12 mouse cellular contexts compared by ENCODE assay signal in genomic region chr3:52062389-52063260, GRCm38 (mm10). TPM values are rescaled to one million over a fixed set of nuclear protein-coding genes. Genes with fewer than 3 reads are reported as not detected.
A peak's percentile ranks its signal among the peaks of the same experiment; 100 is the strongest.
DNase-seq lines count a peak whose midpoint lies in the region; ATAC-seq and TF ChIP-seq lines count a peak whose summit lies in the region.
"Had no signal": no experiment of that assay in that cellular context is flagged by ENCODE, and none has a peak within 500 bp of the region (broad histone marks: within the 10 kb centered on the region; RNA-seq: fewer than 3 reads in every experiment).

No protein-coding gene starts in this region.

- peak; percentile 41 for ATAC-seq in kidney, embryonic 15.5 days (replicated peaks; ENCODE audit: low FRiP score)
- 0 out of 2 replicates have a peak, but pooled peaks have one; percentile 24 for ATAC-seq in forebrain, embryonic 15.5 days (replicated peaks)
- peak; percentile 74 for ATAC-seq in intestine, postnatal 0 days
- ATAC-seq in stomach, embryonic 15.5 days (ENCODE audit: insufficient read depth, low FRiP score, low read depth) = 0 out of 2 replicates have a peak, but pooled peaks have one; percentile 40
- no peak for ATAC-seq in cerebellum, adult (ENCODE audit: insufficient number of reproducible peaks, low FRiP score, low TSS enrichment)
- ATAC-seq: CD4-positive, CD25-positive, alpha-beta regulatory T cell, adult 4 months had no signal

- H3K4me3 ChIP-seq in kidney, embryonic 15.5 days (replicated peaks) = no peak overlapping the region
- no peak overlapping the region for H3K4me3 ChIP-seq in forebrain, embryonic 15.5 days
- H3K4me3 ChIP-seq in intestine, postnatal 0 days (ENCODE audit: low read depth, low read length) = no peak overlapping the region
- H3K4me3 ChIP-seq in stomach, embryonic 15.5 days (replicated peaks) = no peak overlapping the region
- H3K4me3 ChIP-seq: heart, embryonic 12.5 days; liver, embryonic 13.5 days had no signal

- H3K36me3 ChIP-seq in kidney, embryonic 15.5 days = no peaks in the 10 kb centered on the region
- H3K36me3 ChIP-seq in forebrain, embryonic 15.5 days = no peaks in the 10 kb centered on the region
- no peaks in the 10 kb centered on the region for H3K36me3 ChIP-seq in intestine, postnatal 0 days (ENCODE audit: control insufficient read depth, insufficient read depth)
- H3K36me3 ChIP-seq in stomach, embryonic 15.5 days = no peaks in the 10 kb centered on the region
- H3K36me3 ChIP-seq: heart, embryonic 12.5 days; liver, embryonic 13.5 days had no signal

- WGBS in kidney, embryonic 15.5 days = 51% methylated on average over 11 of the region's 11 CpGs
- WGBS in forebrain, embryonic 15.5 days = 52% methylated on average over 11 of the region's 11 CpGs
- 45% methylated on average over 11 of the region's 11 CpGs for WGBS in intestine, postnatal 0 days
- WGBS in stomach, embryonic 15.5 days = 62% methylated on average over 11 of the region's 11 CpGs

- H3K4me1 ChIP-seq in kidney, embryonic 15.5 days = peaks cover 30% of the 10 kb centered on the region
- H3K4me1 ChIP-seq in forebrain, embryonic 15.5 days = peaks cover 16% of the 10 kb centered on the region
- peaks cover 4% of the 10 kb centered on the region; the same call in 1 of the 2 replicates for H3K4me1 ChIP-seq in intestine, postnatal 0 days (replicated peaks; ENCODE audit: control insufficient read depth, insufficient read depth, low read length)
- H3K4me1 ChIP-seq in stomach, embryonic 15.5 days = 0 out of 2 replicates have a peak, but pooled peaks cover 9% of the 10 kb centered on the region

- no peak for TF ChIP-seq CTCF in intestine, postnatal 0 days (IDR thresholded peaks at IDR 0.05; ENCODE audit: low read depth)

- H3K27me3 ChIP-seq in kidney, embryonic 15.5 days = no peaks in the 10 kb centered on the region
- H3K27me3 ChIP-seq in forebrain, embryonic 15.5 days = no peaks in the 10 kb centered on the region
- H3K27me3 ChIP-seq in intestine, postnatal 0 days (replicated peaks; ENCODE audit: control insufficient read depth, insufficient read depth, low read length) = no peaks in the 10 kb centered on the region
- H3K27me3 ChIP-seq in stomach, embryonic 15.5 days (replicated peaks) = no peaks in the 10 kb centered on the region
- H3K27me3 ChIP-seq: heart, embryonic 12.5 days; liver, embryonic 13.5 days had no signal

- no peak overlapping the region for H3K4me2 ChIP-seq in kidney, embryonic 15.5 days
- no peak overlapping the region for H3K4me2 ChIP-seq in forebrain, embryonic 15.5 days (replicated peaks)
- H3K4me2 ChIP-seq in intestine, postnatal 0 days (replicated peaks; ENCODE audit: low read depth) = peak overlapping the region; percentile 41
- H3K4me2 ChIP-seq in stomach, embryonic 15.5 days = no peak overlapping the region
- H3K4me2 ChIP-seq: heart, embryonic 12.5 days; liver, embryonic 13.5 days had no signal

- H3K9me3 ChIP-seq in kidney, embryonic 15.5 days (replicated peaks) = no peaks in the 10 kb centered on the region
- no peaks in the 10 kb centered on the region for H3K9me3 ChIP-seq in forebrain, embryonic 15.5 days
- no peaks in the 10 kb centered on the region for H3K9me3 ChIP-seq in intestine, postnatal 0 days (ENCODE audit: control insufficient read depth)
- H3K9me3 ChIP-seq in stomach, embryonic 15.5 days = no peaks in the 10 kb centered on the region
- H3K9me3 ChIP-seq: heart, embryonic 12.5 days; liver, embryonic 13.5 days had no signal

- H3K27ac ChIP-seq in kidney, embryonic 15.5 days = peak overlapping the region; percentile 49
- peak overlapping the region; percentile 60 for H3K27ac ChIP-seq in forebrain, embryonic 15.5 days (replicated peaks)
- no peak overlapping the region; the same call in 1 of the 2 replicates for H3K27ac ChIP-seq in intestine, postnatal 0 days (ENCODE audit: low read depth, low read length)
- H3K27ac ChIP-seq in stomach, embryonic 15.5 days = peak overlapping the region; percentile 11; the same call in 1 of the 2 replicates
- H3K27ac ChIP-seq: liver, embryonic 13.5 days had no signal

- no peak overlapping the region for H3K9ac ChIP-seq in kidney, embryonic 15.5 days
- H3K9ac ChIP-seq in forebrain, embryonic 15.5 days (replicated peaks) = no peak overlapping the region
- H3K9ac ChIP-seq in intestine, postnatal 0 days (ENCODE audit: low read depth, low read length) = no peak overlapping the region
- H3K9ac ChIP-seq in stomach, embryonic 15.5 days = no peak overlapping the region
- H3K9ac ChIP-seq: heart, embryonic 12.5 days; liver, embryonic 13.5 days had no signal

- DNase-seq in kidney, postnatal 25 days = no peak
- DNase-seq in spleen, postnatal 14 days (ENCODE audit: low spot score in 2 of 2) = no peak
- DNase-seq in ovary, adult 18-20 months (ENCODE audit: low spot score) = no peak
- DNase-seq: kidney, adult 11 months; liver, embryonic 13.5 days had no signal

RNA-seq across cellular contexts. Expression of gene Maml3, which starts 42.3 kb away (rescaled TPM):
- 6.2 and 7.8 TPM in 2 replicates for polyA plus RNA-seq in kidney, embryonic 15.5 days (2015; fragmentation: Nextera tagmentation; extraction: Ambion mirVana)
- polyA plus RNA-seq in forebrain, embryonic 15.5 days (2015; fragmentation: Nextera tagmentation; extraction: Ambion mirVana) = 4.9 and 5.3 TPM in 2 replicates
- polyA plus RNA-seq in intestine, postnatal 0 days (2015; fragmentation: Nextera tagmentation; extraction: Ambion mirVana) = 2.0 and 2.1 TPM in 2 replicates
- 5.2 and 5.5 TPM in 2 replicates for polyA plus RNA-seq in stomach, embryonic 15.5 days (2015; fragmentation: Nextera tagmentation; extraction: Ambion mirVana)
